Mouse (Mus musculus) stomach, embryonic 15.5 days (tissue): ENCODE data around the gene Lgi4. TPM values are rescaled to one million over a fixed set of nuclear protein-coding genes. Genes with fewer than 3 reads are reported as not detected.

Experiments used
- ATAC-seq: fragments of 200-750 bp; cut with Nextera tagmentation; 2 replicates; pipeline ENCODE4 v1.8.0; 2017; ENCODE audit warnings: low read depth, moderate number of reproducible peaks, moderate TSS enrichment; ENCODE audit not compliant: insufficient read depth, low FRiP score
- H3K27ac ChIP-seq: fragments of 300-500 bp; sonication (generic); 2 replicates; pipeline ENCODE4 v1.5.1; 2015; ENCODE audit warnings: mild to moderate bottlenecking, inconsistent platforms
- H3K27me3 ChIP-seq: fragments of 300-500 bp; sonication (generic); replicated peaks from 2 replicates; pipeline ENCODE4 v1.6.1; 2015; ENCODE audit warnings: inconsistent platforms
- H3K36me3 ChIP-seq: fragments of 300-500 bp; sonication (generic); 2 replicates; pipeline ENCODE4 v1.6.1; 2015; ENCODE audit warnings: inconsistent platforms
- H3K4me1 ChIP-seq: fragments of 300-500 bp; sonication (generic); 2 replicates; pipeline ENCODE4 v1.6.1; 2015; ENCODE audit warnings: inconsistent platforms
- H3K4me2 ChIP-seq: fragments of 300-500 bp; sonication (generic); 2 replicates; pipeline ENCODE4 v1.6.1; 2015; ENCODE audit warnings: mild to moderate bottlenecking, inconsistent platforms
- H3K4me3 ChIP-seq: fragments of 300-500 bp; sonication (generic); replicated peaks from 2 replicates; pipeline ENCODE4 v1.5.1; 2015; ENCODE audit warnings: inconsistent platforms
- H3K9ac ChIP-seq: fragments of 300-500 bp; sonication (generic); 2 replicates; pipeline ENCODE4 v1.6.1; 2015; ENCODE audit warnings: inconsistent platforms
- H3K9me3 ChIP-seq: fragments of 300-500 bp; sonication (generic); 2 replicates; pipeline ENCODE4 v1.6.1; 2016; ENCODE audit warnings: inconsistent platforms
- WGBS: fragments of 180-500 bp; shearing (Covaris S2); methylation state at CpG from one replicate; pipeline ENCODE4 v1.1.7; 2015; 5-methylcytosine and 5-hydroxymethylcytosine counted together
- polyA plus RNA-seq: library from polyadenylated mRNA; unstranded; fragments of >200 nt; fragmentation: Nextera tagmentation; extraction: Ambion mirVana; gene quantifications from 2 replicates; pipeline ENCODE4 v1.2.1, GENCODE M21; 2015

The Lgi4 gene
- polyA plus RNA-seq, 1 experiment from 2014 or later = 1.9 TPM

DNA sequence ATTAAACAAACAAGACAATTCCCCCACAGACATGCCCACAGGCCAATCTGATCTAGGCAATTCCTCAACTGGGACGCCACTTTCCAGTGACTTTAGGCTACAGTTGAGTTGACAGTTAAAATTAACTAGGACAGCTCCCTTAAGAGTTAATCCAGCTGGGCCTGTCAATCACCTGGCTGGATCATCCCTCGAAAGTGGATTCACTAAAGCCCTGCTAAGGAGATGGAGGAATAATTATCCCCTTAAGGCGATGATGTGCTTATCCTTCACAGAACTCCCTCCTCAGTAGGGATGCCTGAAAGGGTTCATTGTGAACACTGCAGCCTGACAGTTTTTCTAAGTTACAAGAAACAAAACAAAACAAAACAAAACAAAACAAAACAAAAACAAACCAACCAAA, 21.5 kb downstream of the Lgi4 start:
- H3K9me3 ChIP-seq = no peaks in the 10 kb centered on the region
- H3K27ac ChIP-seq = no peak overlapping the region
- H3K36me3 ChIP-seq = no peaks in the 10 kb centered on the region
- H3K4me1 ChIP-seq = peaks cover 17% of the 10 kb centered on the region
- WGBS = 63% methylated on average over 3 of the region's 3 CpGs
- H3K4me2 ChIP-seq = no peak overlapping the region
- H3K4me3 ChIP-seq = no peak overlapping the region
- H3K27me3 ChIP-seq = no peaks in the 10 kb centered on the region
- no peak overlapping the region for H3K9ac ChIP-seq
- no peak for ATAC-seq

DNA sequence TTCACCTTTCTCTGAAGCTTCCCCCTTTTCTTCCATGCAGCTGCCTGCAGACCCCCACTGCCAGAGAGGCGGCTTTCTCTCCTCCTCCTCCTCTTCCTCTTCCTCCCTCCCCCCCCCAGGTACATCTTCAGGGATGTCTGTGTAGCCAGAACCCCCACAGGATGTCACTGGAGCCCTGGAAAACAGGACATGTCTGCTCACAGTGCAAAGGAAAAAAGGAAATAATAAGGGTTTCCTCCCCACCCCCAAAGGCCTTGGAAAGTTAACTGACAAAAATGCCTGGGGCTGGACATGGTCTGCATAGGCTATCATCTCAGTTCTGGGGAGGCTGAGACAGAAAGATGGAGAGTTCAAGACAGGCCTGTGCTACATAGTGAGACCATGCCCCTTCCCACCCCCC, 22.0 kb downstream of the Lgi4 start:
- Histone ChIP-seq H3K36me3 (no peaks in the 10 kb centered on the region), H3K4me1 (peaks cover 17% of the 10 kb centered on the region), H3K27ac (no peak overlapping the region), H3K4me3 (no peak overlapping the region), H3K4me2 (no peak overlapping the region), H3K9me3 (no peaks in the 10 kb centered on the region), H3K27me3 (no peaks in the 10 kb centered on the region), H3K9ac (no peak overlapping the region)
- 60% methylated on average over 1 of the region's 1 CpGs for WGBS
- no peak for ATAC-seq

- Histone ChIP-seq H3K9ac (no peak overlapping the region), H3K4me1 (peaks cover 17% of the 10 kb centered on the region), H3K4me3 (no peak overlapping the region), H3K36me3 (no peaks in the 10 kb centered on the region), H3K9me3 (no peaks in the 10 kb centered on the region), H3K27me3 (no peaks in the 10 kb centered on the region), H3K27ac (no peak overlapping the region), H3K4me2 (no peak overlapping the region)
- no peak for ATAC-seq
Measured at GRCm38 (mm10) chr7:31082106-31082505, 23.0 kb downstream of the Lgi4 start.

DNA sequence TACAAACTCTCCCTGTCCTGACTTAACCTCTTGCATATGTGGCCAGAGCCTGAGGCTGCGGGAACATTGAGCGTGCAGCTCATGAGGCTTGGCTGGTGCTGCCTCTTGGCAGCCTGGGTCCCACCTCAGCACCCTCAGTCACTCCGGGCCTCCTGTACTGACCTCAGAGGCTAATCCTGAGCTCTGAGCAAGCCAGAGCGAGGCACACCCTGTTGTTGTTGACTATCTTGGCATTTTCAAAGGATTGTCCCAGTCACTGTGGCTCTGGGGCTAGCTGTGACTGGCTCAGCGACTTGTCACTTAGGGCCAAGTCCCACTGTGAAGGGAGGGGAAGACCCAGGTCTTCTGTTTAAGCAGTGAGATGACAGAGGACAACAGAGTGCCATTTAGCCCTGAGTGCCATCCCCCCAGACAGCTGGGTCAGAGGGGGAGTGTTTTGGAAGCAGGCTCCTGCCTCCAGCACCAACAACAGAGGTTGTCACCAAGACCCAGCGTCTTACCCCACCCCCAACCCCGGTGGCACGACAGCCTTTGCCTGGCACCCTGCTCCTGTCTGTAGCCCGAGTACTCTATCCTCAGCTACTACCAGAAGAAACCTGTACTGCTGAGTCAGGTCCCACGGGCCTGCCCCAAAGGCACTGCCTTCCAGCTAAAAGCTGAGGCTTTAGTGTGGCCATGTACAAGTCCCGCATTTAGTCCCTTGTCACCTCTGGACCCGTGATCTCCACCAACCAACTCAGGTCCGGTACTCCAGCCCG, 23.9 kb downstream of the Lgi4 start:
- Histone ChIP-seq H3K4me2 (no peak overlapping the region), H3K36me3 (no peaks in the 10 kb centered on the region), H3K27ac (peak overlapping the region; percentile 35; the same call in 1 of the 2 replicates), H3K4me3 (no peak overlapping the region), H3K27me3 (no peaks in the 10 kb centered on the region), H3K9ac (no peak overlapping the region), H3K4me1 (peaks cover 17% of the 10 kb centered on the region), H3K9me3 (no peaks in the 10 kb centered on the region)
- 64% methylated on average over 14 of the region's 14 CpGs for WGBS
- no peak for ATAC-seq

GRCm38 (mm10) chr7:31084140-31084539, 25.0 kb downstream of the Lgi4 start:
- Histone ChIP-seq H3K27me3 (no peaks in the 10 kb centered on the region), H3K9me3 (no peaks in the 10 kb centered on the region), H3K4me1 (peaks cover 17% of the 10 kb centered on the region), H3K36me3 (no peaks in the 10 kb centered on the region), H3K9ac (no peak overlapping the region), H3K4me3 (no peak overlapping the region), H3K4me2 (no peak overlapping the region), H3K27ac (peak overlapping the region; percentile 63; the same call in 1 of the 2 replicates)
- 39% methylated on average over 9 of the region's 9 CpGs for WGBS
- ATAC-seq = no peak

GRCm38 (mm10) chr7:31085171-31085570, 26.0 kb downstream of the Lgi4 start:
- Histone ChIP-seq H3K9me3 (no peaks in the 10 kb centered on the region), H3K9ac (no peak overlapping the region), H3K36me3 (no peaks in the 10 kb centered on the region), H3K27ac (peak overlapping the region; percentile 49), H3K4me1 (peaks cover 17% of the 10 kb centered on the region), H3K27me3 (no peaks in the 10 kb centered on the region), H3K4me2 (no peak overlapping the region), H3K4me3 (no peak overlapping the region)
- ATAC-seq = peak; percentile 78
- WGBS = 54% methylated on average over 3 of the region's 3 CpGs

DNA sequence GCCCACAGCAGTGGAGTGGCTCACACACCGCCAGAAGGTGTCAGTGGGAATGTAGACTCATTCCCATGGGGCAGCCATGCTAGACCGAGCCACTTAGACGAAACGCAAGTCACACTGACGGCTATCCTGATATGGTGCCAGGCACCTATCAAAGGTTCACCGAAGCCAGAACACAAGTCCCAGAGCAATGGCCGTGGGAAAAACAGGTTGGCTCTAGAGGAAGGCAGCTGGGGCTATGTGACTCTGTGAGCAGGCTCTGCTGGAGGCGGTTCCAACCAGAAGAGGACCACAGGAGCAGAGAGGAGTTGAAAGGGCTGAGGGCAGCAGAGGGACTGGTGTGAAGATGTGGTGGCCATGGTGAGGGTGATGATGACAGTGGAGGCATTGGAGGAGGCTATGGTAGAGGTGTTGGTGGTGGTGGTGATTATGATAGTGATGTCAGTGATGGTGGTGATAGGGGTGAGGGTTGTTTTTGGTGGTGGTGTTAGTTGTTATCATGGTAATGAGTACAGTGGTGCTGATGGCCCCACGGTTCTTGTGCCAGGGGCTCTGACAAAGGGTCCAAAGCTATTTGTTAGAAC, 27.1 kb downstream of the Lgi4 start:
- Histone ChIP-seq H3K27ac (peak overlapping the region; percentile 49; the same call in 1 of the 2 replicates), H3K4me2 (no peak overlapping the region), H3K36me3 (no peaks in the 10 kb centered on the region), H3K4me3 (no peak overlapping the region), H3K9ac (no peak overlapping the region), H3K27me3 (no peaks in the 10 kb centered on the region), H3K9me3 (no peaks in the 10 kb centered on the region), H3K4me1 (peaks cover 17% of the 10 kb centered on the region)
- ATAC-seq = no peak
- WGBS = 87% methylated on average over 9 of the region's 9 CpGs

DNA sequence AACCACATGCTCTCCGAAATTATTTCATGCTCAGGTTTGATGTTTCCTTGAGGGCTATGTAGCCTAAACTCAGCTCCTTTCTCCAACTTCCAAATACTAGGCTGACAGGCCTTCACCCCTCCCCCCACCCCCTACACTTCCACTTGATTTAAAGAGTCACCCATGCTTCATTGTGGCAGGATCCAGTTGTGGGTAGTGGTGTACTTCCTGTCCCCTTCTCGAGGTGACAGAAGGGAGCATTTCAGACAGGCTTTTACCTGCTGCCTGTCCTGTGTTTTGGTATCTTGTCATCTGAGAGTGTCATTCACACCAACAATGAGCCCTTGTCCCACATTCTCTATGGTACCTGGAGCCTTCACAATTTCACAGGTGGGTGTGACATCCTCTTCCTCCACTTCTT, 28.1 kb downstream of the Lgi4 start:
- WGBS = 56% methylated on average over 2 of the region's 2 CpGs
- no peaks in the 10 kb centered on the region for H3K36me3 ChIP-seq
- H3K4me1 ChIP-seq = peaks cover 17% of the 10 kb centered on the region
- H3K9ac ChIP-seq = no peak overlapping the region
- no peak overlapping the region for H3K4me3 ChIP-seq
- no peak overlapping the region for H3K27ac ChIP-seq
- H3K27me3 ChIP-seq = no peaks in the 10 kb centered on the region
- no peak overlapping the region for H3K4me2 ChIP-seq
- ATAC-seq = no peak
- H3K9me3 ChIP-seq = no peaks in the 10 kb centered on the region

DNA sequence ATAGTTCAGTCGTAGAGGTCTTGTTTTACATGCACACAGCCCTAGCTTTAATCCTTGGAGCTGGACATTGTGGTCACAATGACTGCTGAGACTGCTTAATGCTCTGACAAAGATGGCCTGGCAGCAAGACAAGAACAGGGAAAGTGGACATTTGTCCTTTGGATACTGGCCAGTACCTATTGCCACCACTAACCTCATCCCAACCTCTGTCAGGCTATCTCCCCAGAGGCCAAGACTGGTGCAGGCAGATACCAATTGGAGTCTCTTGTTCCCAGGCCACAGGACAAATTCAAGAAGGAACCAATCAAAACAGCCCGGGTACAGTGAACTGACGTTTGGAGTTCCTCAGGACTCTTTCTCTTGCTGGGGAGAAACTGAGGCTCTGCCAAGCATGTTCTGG, 29.1 kb downstream of the Lgi4 start:
- Histone ChIP-seq H3K4me3 (no peak overlapping the region), H3K4me1 (peaks cover 12% of the 10 kb centered on the region), H3K36me3 (no peaks in the 10 kb centered on the region), H3K27ac (no peak overlapping the region), H3K4me2 (no peak overlapping the region), H3K27me3 (no peaks in the 10 kb centered on the region), H3K9ac (no peak overlapping the region), H3K9me3 (no peaks in the 10 kb centered on the region)
- ATAC-seq = no peak
- 70% methylated on average over 3 of the region's 3 CpGs for WGBS

DNA sequence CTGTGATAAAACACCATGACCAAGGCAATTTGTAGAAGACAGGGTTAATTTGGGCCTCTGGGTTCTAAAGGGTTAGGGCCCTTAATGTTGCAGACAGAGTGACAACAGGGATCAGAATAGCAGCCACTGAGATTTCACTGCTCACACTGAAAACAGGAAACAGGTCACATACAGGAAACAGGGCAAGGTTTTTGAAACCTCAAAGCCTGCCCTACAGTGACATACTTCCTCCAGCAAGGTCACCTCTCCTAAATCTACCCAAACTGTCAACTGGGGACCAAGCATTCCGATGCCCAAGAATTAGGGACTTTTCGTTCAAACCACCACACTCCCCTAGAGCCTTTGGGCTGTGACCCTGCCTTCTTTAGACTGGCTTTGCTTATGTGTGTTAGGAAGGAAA, 30.6 kb downstream of the Lgi4 start:
- H3K9ac ChIP-seq = no peak overlapping the region

DNA sequence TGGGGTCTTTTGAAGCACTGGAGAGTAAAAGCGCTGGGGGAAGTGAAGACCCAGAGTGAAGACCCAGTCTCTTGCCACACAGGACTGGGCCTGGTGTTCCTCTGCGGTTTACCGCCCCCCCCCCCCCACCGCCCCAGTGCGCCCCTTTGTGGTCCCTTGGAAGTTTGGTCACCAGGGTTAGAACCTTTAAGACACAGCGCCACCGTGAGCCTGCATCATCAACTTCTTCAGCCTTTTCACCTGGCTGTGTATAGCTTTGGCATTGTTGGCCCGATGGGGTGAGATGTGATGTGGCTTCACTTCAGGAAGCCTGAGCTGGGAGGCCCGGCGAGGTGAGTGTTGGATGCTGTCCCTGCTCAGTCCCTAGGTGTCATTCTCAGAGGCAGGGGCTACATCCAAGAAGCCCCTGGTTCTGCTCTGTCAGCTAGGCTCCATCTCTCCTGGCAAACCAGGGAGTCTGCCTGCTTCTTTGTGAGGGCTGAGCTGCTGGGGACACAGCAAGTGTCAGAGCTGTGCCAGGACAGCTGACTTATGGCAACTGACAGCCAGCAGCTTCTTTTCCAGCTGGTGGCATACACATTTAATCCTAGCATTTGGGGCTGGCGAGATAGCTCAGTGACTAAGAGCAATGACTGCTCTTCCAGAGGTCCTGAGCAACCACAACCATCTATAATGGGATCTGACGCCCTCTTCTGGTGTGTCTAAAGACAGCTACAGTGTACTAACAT, 35.8 kb downstream of the Lgi4 start:
- ATAC-seq = no peak
- Histone ChIP-seq H3K9ac (no peak overlapping the region), H3K27me3 (no peaks in the 10 kb centered on the region), H3K36me3 (no peaks in the 10 kb centered on the region), H3K4me1 (0 out of 2 replicates have a peak, but pooled peaks cover 4% of the 10 kb centered on the region), H3K27ac (no peak overlapping the region), H3K4me3 (no peak overlapping the region), H3K4me2 (no peak overlapping the region), H3K9me3 (no peaks in the 10 kb centered on the region)
- 24% methylated on average over 12 of the region's 12 CpGs for WGBS

More for the DNA sequence above, 30.6 kb downstream of the Lgi4 start:
- Histone ChIP-seq H3K36me3 (no peaks in the 10 kb centered on the region), H3K27ac (no peak overlapping the region), H3K4me1 (peaks cover 3% of the 10 kb centered on the region), H3K4me3 (no peak overlapping the region), H3K27me3 (no peaks in the 10 kb centered on the region), H3K4me2 (no peak overlapping the region), H3K9me3 (no peaks in the 10 kb centered on the region)
- 63% methylated on average over 2 of the region's 2 CpGs for WGBS
- no peak for ATAC-seq

DNA sequence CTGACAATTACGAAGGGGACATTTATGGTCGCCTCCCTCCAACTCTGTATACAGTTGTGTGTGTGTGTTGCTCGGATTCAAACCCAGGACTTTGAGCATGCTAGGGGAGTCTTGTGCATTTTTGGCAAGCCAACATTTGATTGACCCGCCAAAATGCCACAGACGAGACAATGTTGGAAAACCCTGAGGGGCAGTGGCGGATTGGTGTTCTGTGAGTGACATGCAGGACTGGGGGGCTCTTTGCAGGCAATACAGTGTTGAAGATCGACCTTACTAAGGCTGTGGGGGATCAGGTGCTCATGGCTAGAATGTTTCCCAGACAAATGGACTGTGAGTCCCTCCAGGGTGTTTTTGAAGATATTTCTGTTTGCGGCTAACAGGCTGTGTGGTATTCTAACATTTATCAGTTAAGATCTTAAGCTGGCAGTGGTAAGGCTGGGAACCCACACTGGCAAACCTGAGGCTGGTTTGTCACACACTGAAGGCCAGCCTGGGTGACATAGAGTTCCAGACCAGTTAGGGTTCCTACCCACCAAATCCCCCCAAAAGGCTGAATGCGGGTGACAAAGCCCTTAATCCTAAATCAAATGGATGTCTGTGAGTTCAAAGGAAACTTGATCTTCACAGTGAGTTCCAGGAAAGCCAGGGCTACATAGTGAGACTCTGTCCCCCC, 37.9 kb downstream of the Lgi4 start:
- no peaks in the 10 kb centered on the region for H3K9me3 ChIP-seq
- no peak for ATAC-seq
- no peaks in the 10 kb centered on the region for H3K27me3 ChIP-seq
- H3K4me1 ChIP-seq = 0 out of 2 replicates have a peak, but pooled peaks cover 4% of the 10 kb centered on the region
- H3K27ac ChIP-seq = no peak overlapping the region
- no peak overlapping the region for H3K4me3 ChIP-seq
- no peaks in the 10 kb centered on the region for H3K36me3 ChIP-seq
- WGBS = 72% methylated on average over 9 of the region's 9 CpGs
- H3K4me2 ChIP-seq = no peak overlapping the region
- H3K9ac ChIP-seq = no peak overlapping the region
